Mouse (Mus musculus) CD4-positive, CD25-positive, alpha-beta regulatory T cell, adult 4 months (primary cell): ENCODE data around the gene Xlr. TPM values are rescaled to one million over a fixed set of nuclear protein-coding genes. Genes with fewer than 3 reads are reported as not detected.
"Not testable (repeated sequence)": the region's sequence is repeated elsewhere in the genome, so short reads cannot be mapped to it uniquely, and the experiment has no call there.

ENCODE experiments used
- ATAC-seq: one replicate; pipeline ENCODE4 v1.8.0; 2017
- polyA plus RNA-seq, 2 experiments: library from polyadenylated mRNA; unstranded; fragments of 100-300 nt; shearing (Covaris generic); gene quantifications; one replicate each; pipeline ENCODE4 v1.2.1; 2017

Gene Xlr
- polyA plus RNA-seq: 1 to 10 TPM; 3.5 to 4.1 TPM

DNA sequence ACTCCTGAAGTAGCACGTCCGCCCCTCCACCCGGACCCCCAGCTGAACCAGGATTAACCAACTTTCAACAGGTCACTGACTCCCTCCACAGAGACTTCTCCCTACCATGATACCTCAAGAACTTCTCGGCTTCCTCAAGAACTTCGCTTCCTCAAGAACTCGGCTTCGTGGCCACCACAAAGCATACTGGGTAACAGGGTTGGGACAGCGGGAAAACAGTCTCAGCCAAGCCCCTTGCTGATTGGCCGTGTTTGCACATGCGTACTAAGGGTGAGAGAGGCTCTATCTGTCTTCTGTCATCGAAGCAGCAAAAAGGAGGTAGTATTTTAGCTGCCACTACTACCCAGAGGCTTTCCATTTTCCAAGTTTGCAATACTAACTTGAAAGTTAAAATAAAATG lies at the start of gene Xlr:
Xlr (minus strand) TSS at position 188 of the 400 bp plus-strand sequence.
- not testable (repeated sequence) for ATAC-seq

DNA sequence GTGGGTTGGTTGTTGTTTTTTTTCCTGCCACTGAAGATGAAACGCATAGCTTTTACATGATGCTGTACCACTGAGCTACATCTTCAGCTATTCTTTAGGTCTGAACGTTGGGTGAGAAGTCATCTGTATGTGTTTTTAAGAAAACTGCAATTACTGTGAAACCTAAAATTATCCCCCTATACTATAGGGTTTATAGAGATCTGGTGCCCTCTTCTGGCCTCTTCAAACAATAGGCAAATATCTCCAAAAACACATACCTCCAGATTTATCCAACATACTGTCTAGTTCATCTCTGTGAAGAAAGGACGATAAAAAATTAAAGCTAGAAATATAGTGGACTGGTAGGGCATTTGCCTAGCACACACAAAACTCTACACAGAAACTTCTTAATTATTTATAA lies 1.6 kb upstream of the Xlr start:
- no peak for ATAC-seq

DNA sequence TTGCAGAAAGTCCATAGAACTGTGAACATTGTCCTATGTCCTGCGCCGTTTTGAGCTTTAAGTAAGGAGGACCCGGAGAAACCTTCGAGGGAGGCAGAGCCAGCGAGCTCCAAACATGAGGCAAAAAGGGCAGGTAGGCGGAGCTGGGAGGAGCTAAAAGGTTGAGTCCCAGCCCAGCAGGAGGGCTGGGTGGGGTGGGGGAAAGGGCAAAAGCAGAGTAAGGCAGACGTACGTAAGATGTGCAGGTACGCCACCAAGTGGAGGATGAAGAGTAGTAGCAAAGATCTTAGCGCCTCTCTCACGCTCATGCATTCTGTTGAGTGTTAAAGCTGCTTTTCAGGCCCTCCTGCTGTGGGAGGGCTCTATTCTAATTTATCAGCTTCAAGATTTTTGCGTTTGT lies 21.2 kb downstream of the Xlr start, which contains the start of gene Zfp36l3:
Zfp36l3 (minus strand) TSS at position 119 of the 400 bp plus-strand sequence.
- ATAC-seq: no peak

DNA sequence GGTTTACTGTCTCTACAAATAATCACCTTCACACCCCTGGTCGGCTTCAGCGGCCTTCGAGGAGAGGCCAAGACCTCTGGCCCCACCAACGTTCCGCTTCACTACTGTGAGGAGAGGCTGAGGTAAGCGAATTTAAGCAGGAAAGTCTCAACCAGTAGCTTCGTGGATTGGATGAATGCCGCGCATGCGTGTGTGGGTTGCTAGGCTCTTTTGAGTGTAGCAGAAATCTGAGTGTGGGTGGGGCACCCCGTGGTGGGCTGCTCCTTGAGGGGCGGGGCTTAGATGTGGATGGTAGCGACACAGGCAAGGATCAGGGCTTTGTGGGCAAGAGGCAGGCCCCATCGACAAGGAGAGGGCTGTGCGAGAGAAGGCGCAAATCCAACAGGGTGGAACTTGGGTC lies 39.8 kb downstream of the Xlr start, which contains the start of gene 1700013H16Rik:
1700013H16Rik (minus strand) TSS at position 96 of the 400 bp plus-strand sequence.
- ATAC-seq: no peak

DNA sequence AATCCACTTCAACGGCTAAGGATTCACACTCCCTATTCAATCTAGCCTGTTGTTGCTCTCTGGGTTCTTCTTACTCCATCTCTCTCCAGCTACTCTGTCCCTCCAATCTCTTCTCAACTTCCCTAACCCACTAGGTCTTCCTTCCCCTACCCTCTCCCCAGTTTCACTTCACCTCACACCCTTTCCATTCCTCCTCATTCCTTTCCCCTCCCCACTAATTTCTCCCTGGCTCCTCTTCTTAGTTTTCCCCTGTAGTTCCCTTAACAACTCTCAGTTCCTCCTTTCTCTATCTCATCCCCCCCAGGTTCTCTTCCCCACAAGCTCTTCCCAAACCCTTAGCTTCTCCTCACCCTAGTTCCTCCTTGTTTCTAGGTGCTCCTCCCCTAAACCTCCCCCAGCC lies 44.7 kb downstream of the Xlr start:
- ATAC-seq: no peak

- no peak for ATAC-seq
Observed at GRCm38 (mm10) chrX:53728967-53729366, 68.5 kb downstream of the Xlr start.

Other genes starting within 250 kb of the Xlr start
- 10 to 100 TPM; 28.9 to 36.0 TPM for gene Rtl8c, start 189.7 kb downstream of the Xlr start, polyA plus RNA-seq
- not detected for gene Gm14597, start 188.7 kb downstream of the Xlr start, polyA plus RNA-seq
- 10 to 100 TPM; 10.6 to 17.3 TPM for gene Rtl8a, start 154.0 kb downstream of the Xlr start, polyA plus RNA-seq
- 10 to 100 TPM; 11.7 to 13.9 TPM for gene Rtl8b, start 127.3 kb downstream of the Xlr start, polyA plus RNA-seq
- not detected for gene 4930502E18Rik, start 72.9 kb downstream of the Xlr start, polyA plus RNA-seq
- not detected for gene 1700013H16Rik, start 39.9 kb downstream of the Xlr start, polyA plus RNA-seq
- gene Zfp36l3, start 21.3 kb downstream of the Xlr start, polyA plus RNA-seq: not detected